Mouse (Mus musculus): ENCODE results near the gene Ces4a.
"Not testable (repeated sequence)": the region's sequence is repeated elsewhere in the genome, so short reads cannot be mapped to it uniquely, and the experiment has no call there.

The Ces4a gene

DNA sequence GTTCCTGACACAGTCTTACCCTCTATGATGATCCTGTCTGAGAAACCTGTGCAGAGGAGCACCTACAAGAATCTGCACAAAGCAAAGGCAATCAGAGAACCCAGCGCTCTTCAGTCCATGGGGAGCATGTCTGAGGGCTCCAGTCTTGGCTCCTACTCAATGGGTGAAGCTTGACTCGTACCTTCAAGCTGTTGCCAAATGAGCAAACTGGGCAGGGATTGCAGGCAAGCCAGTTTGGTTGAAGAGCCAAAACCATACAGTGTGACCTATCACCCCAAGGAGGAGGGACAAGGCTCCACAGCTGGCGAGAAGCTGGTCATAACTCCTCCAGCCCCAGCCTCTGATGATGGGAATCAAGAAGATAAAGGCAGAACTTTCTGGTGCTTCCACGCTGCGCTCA lies at the start of gene Ces4a:
Gene Ces4a (plus strand): TSS at position 292 of the 400 bp plus-strand sequence.
- no peak for DNase-seq (ENCODE audit: low spot score)

- no peak for DNase-seq (ENCODE audit: low spot score)
Observed at GRCm38 (mm10) chr8:105083449-105084050, 48.0 kb upstream of the Ces4a start, which contains the start of gene Ces3b. TSS of gene Ces3b (plus strand) at chr8:105083753.

DNA sequence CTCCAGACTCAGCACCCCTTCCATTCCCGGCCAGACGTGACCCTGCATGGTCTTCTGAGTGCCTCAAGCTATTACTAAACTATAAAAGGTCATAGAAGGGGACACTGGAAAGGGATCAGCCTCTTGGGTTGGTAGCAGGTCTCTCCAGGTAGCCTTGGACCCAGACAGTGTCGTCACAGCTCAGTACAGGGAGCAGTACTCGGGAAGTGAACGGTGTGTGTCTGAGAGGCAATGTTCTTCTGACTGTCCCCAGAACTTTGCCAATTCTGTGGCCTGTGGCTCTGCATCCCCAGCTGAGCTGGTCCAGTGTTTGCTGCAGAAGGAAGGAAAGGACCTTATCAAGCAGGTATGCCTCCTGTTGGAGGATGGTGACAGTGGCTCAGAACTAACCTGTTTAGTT lies 43.4 kb upstream of the Ces4a start:
- not testable (repeated sequence) for DNase-seq (ENCODE audit: low spot score)

DNA sequence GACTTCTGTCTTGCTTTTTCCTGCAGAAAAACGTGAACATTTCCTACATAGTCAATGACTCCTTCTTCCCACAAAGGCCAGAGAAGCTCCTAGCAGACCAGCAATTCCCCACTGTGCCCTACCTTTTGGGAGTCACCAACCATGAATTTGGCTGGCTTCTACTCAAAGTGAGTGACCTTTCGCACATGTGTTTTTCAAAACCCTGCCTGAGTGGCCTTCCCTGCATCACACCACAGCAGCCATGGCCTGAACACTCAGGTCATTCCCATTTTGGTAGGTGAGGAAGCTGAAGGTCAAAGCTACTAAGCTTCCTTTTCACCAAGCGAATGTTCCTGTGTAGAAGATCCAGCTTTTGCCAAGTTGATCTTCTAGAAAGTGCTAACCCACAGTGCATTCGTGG lies 43.0 kb upstream of the Ces4a start:
- no peak for DNase-seq (ENCODE audit: low spot score)

GRCm38 (mm10) chr8:105093992-105094391 lies 37.6 kb upstream of the Ces4a start:
- DNase-seq (ENCODE audit: low spot score): no peak

- DNase-seq (ENCODE audit: low spot score): not testable (repeated sequence)
Observed at GRCm38 (mm10) chr8:105102101-105102785, 29.4 kb upstream of the Ces4a start.

DNA sequence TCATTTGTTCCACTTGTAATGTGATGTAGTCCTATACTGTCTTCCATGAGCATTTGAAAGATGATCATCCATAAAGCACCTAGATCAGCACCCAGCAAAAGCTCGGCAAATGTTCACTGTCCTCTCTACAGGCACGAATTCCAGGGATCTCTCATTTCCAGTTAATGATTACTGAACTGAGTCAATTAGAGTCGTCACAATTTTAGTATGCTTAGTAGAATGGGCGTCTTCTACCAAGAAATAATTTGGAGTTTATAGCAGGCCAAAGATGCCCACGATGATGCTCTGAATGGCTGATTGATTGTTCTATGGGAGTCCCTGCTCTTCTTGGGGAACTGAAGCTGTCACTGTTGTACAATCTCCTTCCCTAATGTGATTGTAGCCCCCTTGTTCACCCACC lies 27.9 kb upstream of the Ces4a start:
- DNase-seq (ENCODE audit: low spot score): not testable (repeated sequence)

GRCm38 (mm10) chr8:105104220-105104619 lies 27.4 kb upstream of the Ces4a start:
- no peak for DNase-seq (ENCODE audit: low spot score)

DNA sequence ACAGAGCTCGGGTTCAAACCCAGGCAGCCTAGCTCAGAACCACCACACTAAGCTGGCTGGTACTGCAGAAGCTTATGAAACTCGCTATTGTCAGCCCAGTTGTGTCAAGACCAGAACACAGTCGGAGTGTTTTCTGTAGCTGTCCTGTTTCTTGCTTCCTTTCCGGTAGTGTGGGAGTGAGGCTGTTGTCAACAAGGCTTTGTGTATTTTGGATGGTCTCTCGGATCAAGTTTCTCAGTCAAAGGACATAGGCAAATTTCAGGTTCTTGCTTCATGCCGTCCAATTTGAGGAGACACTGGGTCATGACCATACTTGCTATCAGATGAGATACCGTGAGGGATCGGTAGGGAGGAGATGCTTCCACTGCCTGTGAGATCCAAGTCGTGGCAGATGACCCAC lies 1.7 kb upstream of the Ces4a start:
- DNase-seq (ENCODE audit: low spot score): no peak

DNA sequence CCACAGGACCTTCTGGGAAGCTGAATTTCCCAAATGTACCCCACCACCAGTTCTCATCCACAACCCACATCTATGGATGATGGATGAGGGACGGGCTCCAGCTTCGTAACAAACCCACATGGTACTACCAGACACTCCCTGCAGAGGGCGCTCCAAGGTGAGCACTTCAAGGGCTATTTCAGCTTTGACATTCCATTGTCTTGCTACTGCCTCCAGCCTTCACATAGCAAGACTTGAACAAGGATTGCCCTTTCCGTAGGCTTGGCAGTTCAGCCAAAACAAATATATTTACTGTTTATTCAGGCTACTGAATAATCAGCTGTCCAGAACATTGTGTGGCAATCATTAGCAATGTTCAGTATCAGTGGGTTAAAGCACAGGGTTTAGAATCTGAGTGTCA lies 6.8 kb downstream of the Ces4a start:
- peak; percentile 81 for DNase-seq (ENCODE audit: low spot score)

DNA sequence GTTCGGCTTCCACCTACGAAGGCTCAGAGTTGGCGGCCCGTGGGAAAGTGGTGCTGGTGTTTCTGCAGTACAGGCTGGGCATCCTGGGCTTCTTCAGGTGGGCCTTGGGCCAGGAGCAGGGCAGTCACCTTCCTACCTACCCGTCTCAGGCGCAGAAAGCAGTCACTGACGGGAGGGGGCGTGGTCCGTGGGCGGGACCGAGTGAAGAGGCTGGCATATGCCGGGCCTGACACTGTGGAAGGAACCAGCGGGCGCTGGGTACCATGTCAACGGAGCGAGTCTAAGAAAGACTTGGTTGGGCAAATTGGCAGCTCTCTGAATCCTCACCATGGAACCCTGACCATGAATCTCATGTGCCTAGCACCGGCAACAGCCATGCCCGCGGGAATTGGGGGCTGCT lies 10.8 kb downstream of the Ces4a start:
- DNase-seq (ENCODE audit: low spot score): no peak

GRCm38 (mm10) chr8:105151654-105152053 lies 20.1 kb downstream of the Ces4a start:
- no peak for DNase-seq (ENCODE audit: low spot score)

DNA sequence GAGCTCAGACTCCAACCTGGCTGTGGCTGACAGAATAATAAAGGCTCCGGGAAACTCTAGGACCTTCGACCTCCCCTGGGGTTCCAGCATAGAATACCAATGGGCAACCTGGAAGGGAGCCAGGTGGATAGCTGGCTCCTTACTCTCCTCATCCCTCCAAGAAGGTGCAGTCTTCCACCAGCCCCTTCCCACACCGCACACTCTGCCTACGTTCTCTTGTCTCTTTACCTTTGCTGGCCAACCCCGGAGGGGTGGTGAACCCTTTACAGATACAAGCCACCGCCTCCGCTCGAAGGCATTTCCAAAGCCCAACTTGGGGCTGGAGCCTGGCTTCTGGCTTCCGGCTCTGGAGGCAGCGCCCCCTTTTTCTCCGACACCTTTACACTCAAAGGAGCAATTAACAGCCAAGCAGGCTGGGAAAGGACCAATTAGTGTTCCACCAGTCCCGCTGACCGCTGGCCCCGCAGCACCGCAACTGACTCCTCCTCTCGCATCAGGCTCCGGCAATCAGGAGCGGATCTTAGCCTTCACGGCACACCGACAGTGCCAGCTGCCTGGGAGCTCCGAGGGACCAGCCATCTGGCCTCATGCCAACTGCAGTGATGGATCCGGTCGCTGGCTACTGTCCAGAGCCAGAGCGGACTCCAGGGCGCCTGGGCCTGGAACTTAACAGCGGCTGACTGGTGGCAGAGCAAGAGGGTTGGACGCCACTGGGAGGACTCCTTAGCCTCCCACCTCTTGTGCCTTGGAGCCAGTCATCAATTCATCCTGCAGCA lies 21.2 kb downstream of the Ces4a start:
- peak; percentile 78 for DNase-seq (ENCODE audit: low spot score)

DNA sequence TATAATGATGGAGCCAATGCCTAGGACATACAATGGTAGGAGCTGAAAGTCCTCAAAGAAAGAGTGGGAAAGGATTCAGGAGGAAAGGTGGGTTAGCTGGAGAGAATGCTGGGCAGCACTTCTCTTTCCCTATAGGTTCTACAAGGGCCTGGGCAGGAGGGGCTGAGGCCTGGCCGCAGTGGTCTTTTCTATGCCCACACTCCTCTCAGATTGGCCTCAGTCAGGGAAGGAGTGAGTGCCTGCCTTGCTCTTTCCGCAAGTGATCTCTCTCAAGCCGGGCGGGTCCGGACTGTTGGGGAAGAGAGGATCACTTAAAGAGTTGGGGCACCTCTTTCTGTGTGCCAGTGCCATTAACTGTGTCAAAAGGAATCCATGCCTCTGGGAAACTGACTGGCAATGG lies 22.7 kb downstream of the Ces4a start:
- no peak for DNase-seq (ENCODE audit: low spot score)

- DNase-seq (ENCODE audit: low spot score): no peak
Observed at GRCm38 (mm10) chr8:105155091-105155745, 23.6 kb downstream of the Ces4a start.

DNA sequence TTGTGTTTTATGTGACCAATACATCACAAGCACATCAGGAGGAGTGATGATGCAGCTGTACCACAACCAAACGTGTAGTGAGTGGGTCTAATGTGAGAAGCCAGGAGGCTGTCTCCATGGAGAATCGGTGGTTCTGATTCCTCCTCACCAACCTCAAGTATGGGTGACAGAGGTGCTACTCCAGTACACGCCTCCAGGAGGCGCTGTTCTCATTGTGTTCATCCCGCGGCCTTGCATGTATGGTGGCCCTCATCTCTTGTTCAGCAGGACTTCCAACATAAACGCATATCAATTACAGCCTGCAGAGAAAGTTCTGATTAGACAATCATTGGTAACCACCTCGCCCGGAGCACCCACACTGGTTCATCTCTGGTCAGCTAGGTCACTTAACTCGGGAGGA lies 26.0 kb downstream of the Ces4a start:
- DNase-seq (ENCODE audit: low spot score): peak; percentile 16

DNA sequence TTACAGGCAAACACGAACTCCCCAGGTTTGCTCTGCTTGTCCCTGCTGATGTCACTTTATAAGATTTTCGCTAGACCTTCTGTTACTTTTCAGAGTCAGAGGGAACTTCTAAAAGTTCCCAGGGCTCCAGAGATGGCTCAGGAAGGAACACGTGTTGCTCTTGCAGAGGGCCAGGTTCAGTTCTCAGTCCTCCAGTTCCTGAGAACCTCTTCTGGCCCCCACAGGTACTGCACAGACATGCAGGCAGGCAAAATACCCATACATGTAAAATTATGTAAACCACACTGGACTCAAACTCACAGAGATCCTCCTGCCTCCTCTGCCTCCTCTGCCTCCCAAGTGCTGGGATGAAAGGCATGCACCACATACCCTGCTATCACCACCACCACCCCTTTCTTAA lies 26.5 kb downstream of the Ces4a start:
- DNase-seq (ENCODE audit: low spot score): no peak

DNA sequence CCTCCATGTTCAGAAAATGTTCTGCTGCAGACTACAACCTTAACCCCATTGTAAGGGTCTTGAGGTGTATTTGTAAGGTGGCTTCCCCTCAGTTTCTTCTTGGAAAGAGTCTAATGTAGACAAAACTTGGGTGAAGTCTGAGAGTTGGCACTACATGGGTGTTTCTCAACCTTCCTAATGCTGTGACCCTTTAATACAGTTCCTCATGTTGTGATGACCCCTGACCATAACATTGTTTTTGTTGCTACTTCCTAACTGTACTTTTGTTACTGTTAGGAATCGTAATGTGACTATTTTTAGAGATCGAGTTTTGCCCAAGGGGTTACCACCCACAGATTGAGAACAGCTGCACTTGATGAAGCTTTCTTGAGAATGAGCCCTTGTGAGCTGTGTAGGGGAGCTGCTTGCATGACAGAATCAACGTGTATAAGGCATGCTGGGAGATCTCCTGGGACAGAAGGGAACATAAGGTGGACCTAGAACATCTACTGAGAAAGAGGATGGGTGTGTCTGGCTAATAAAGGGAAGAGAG lies 29.6 kb downstream of the Ces4a start:
- DNase-seq (ENCODE audit: low spot score): no peak

GRCm38 (mm10) chr8:105164272-105164902 lies 32.8 kb downstream of the Ces4a start:
- DNase-seq (ENCODE audit: low spot score): no peak

DNA sequence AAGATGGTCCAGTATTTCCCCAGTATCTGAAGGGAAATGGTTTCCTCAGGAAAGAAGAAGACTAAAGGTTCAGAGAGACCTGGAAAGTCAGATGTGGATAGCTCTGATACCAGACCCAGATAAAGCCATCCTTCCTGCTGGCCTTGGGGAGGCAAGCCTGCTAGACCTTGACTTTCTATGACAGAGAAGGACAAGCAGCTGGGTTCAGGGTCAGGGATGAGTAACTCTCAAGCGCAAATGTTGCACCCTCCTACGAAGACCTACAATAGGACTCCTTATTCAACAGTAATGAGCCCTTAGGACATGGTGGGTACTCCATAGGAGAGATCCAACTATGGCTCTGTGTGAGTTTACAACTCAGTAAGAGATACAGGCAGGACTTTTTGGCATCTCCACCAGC lies 33.6 kb downstream of the Ces4a start:
- no peak for DNase-seq (ENCODE audit: low spot score)

DNA sequence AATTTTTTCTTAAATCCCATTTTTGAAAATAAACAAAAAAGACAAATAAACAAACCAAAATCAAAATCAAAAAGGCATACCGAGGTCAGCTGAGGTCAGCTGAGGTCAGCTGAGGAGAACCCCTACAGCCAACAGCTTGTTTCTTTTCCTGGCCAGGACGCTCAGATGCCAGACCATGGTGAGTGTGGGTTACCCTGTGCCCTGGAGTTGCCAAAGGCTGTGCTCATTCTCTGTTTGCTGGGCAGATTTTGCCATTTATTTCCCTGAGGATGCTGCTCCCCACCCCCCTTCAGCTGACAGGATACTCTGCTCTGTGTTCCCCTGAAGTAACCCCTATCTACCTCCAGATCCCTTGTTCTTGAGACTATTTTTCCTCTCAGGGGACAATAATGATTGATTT lies 35.5 kb downstream of the Ces4a start:
- no peak for DNase-seq (ENCODE audit: low spot score)

- no peak for DNase-seq (ENCODE audit: low spot score)
Observed at GRCm38 (mm10) chr8:105169582-105169981, 38.0 kb downstream of the Ces4a start.
